Mouse (Mus musculus) small intestine, adult 2 months (tissue): Measurements from ENCODE around the gene Map2k2. TPM values are rescaled to one million over a fixed set of nuclear protein-coding genes. Genes with fewer than 3 reads are reported as not detected.

ENCODE experiments used
- H3K27ac ChIP-seq: fragments of 200-500 bp; 2 replicates; pipeline ENCODE4 v1.5.1; 2012; ENCODE audit warnings: low read depth, low read length, control low read depth, inconsistent platforms; ENCODE audit not compliant: insufficient read depth
- H3K27me3 ChIP-seq: fragments of 200-500 bp; 2 replicates; pipeline ENCODE4 v1.6.1; 2012; ENCODE audit warnings: mild to moderate bottlenecking, moderate library complexity, low read length, inconsistent platforms; ENCODE audit not compliant: control insufficient read depth, insufficient read depth
- H3K36me3 ChIP-seq: fragments of 200-500 bp; 2 replicates; pipeline ENCODE4 v1.6.1; 2012; ENCODE audit warnings: mild to moderate bottlenecking, low read length, control low read depth, inconsistent platforms; ENCODE audit not compliant: control insufficient read depth, insufficient read depth
- H3K4me1 ChIP-seq: fragments of 200-500 bp; 2 replicates; pipeline ENCODE4 v1.6.1; 2012; ENCODE audit warnings: low read length, inconsistent platforms, mixed read lengths; ENCODE audit not compliant: control insufficient read depth, insufficient read depth, insufficient read length
- H3K4me3 ChIP-seq: fragments of 200-500 bp; 2 replicates; pipeline ENCODE4 v1.5.1; 2012; ENCODE audit warnings: low read depth, mild to moderate bottlenecking, control low read depth, inconsistent platforms, low read length, moderate library complexity
- CTCF ChIP-seq: fragments of 200-500 bp; IDR thresholded peaks from 2 replicates; pipeline ENCODE4 v1.5.1; 2012; ENCODE audit warnings: low read depth, mild to moderate bottlenecking, control low read depth, inconsistent platforms, low read length, moderate library complexity, mixed read lengths; ENCODE audit not compliant: insufficient replicate concordance, insufficient read length; ENCODE audit errors: extremely low read depth
- POLR2A ChIP-seq: fragments of 200-500 bp; IDR thresholded peaks from 2 replicates; pipeline ENCODE4 v1.6.1; 2012; ENCODE audit warnings: low read depth, mild to moderate bottlenecking, control low read depth, inconsistent platforms, low read length, moderate library complexity
- WGBS: fragments of 180-500 bp; shearing (Covaris S2); methylation state at CpG from one replicate; pipeline ENCODE4 v1.1.7; 2018; 5-methylcytosine and 5-hydroxymethylcytosine counted together
- polyA plus RNA-seq: library from polyadenylated mRNA; depleted of rRNA; stranded (reverse); fragments of >200 nt; gene quantifications from 2 replicates; pipeline ENCODE4 v1.2.3, GENCODE M21; 2012; rRNA removed

Gene Map2k2
- polyA plus RNA-seq, 1 experiment = 554 TPM

DNA sequence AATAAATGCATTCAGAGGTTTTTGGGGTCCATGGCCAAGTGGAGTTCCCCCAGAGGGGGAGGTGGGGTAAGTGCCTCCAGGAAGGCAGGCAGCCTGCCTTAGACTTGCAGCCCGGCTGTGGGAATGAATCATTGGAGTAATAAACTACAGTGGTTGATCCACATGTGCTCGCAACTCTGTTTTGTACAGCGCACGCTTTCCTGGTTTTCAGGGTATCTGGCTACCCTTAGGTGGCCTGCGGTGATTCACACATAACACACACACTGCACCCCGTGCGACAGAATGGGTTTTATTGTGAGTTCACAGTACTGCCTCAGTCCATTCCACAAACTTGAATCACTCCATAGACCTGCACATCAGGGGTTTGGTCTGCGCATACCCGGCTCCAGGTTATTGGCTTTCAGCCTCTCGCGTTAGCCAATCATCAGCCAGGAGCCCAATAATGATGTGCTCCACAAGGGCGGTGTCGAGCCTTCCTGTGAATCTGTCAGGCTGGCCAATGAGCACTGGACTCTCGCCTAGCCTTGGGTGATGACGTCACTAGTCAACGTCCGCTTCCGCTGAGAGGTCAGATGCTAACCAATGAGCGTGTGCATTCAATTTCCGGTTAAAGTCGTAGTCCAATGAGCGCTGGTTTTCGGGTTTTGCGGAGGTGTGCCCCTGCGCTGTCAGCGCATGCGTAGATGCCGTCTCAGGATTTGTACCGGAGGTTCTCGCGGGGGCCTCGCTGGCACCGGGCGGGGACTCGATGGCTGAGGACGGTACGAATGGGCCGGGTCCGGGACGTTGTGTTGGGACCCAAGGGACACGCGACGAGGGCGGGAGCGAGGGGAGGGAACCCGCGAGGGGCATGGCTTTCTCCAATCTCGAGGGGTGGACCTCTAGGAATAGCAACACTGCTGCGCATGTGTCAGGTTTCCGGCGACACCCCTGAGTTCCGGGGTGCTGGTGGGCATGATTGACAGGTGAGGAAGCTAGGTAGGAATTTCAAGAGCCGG is 76.9 kb downstream of the Map2k2 start, which contains the start of gene Dapk3:
TSS of gene Dapk3 (plus strand) at position 670 of the 998 bp plus-strand sequence.
- 6% methylated on average over 53 of the region's 53 CpGs for WGBS
- H3K36me3 ChIP-seq = peaks cover 64% of the 10 kb centered on the region
- peaks cover 12% of the 10 kb centered on the region for H3K4me1 ChIP-seq
- H3K27me3 ChIP-seq = no peaks in the 10 kb centered on the region
- peak within 1 kb of the TSS; percentile 80 for H3K4me3 ChIP-seq
- TF ChIP-seq CTCF (peak; percentile 11; the same call in 1 of the 2 replicates), POLR2A (peak; percentile 57; the same call in 1 of the 2 replicates)
- peak within 1 kb of the TSS; percentile 83 for H3K27ac ChIP-seq

Other genes with a start within 250 kb of the Map2k2 start
- gene Tmprss9, start 234.1 kb upstream of the Map2k2 start, polyA plus RNA-seq = 0.66 and 1.3 TPM in 2 replicates
- gene Timm13, start 204.9 kb upstream of the Map2k2 start, polyA plus RNA-seq = 132 and 250 TPM in 2 replicates
- gene Lmnb2, start 187.7 kb upstream of the Map2k2 start, polyA plus RNA-seq = 14.5 and 29.2 TPM in 2 replicates
- 16.2 and 29.7 TPM in 2 replicates for gene Gadd45b, start 175.8 kb upstream of the Map2k2 start, polyA plus RNA-seq
- gene Gng7, start 91.0 kb upstream of the Map2k2 start, polyA plus RNA-seq = 0.44 and 0.74 TPM in 2 replicates
- 0.32 and 0.38 TPM in 2 replicates for gene Diras1, start 80.3 kb upstream of the Map2k2 start, polyA plus RNA-seq
- gene Slc39a3, start 68.5 kb upstream of the Map2k2 start, polyA plus RNA-seq = 19.3 and 31.6 TPM in 2 replicates
- gene Sgta, start 45.7 kb upstream of the Map2k2 start, polyA plus RNA-seq = 116 and 222 TPM in 2 replicates
- gene Thop1, start 35.9 kb upstream of the Map2k2 start, polyA plus RNA-seq = 26.5 and 33.3 TPM in 2 replicates
- gene Creb3l3, start 7.0 kb upstream of the Map2k2 start, polyA plus RNA-seq = 163 and 498 TPM in 2 replicates
- gene Zbtb7a, start 29.3 kb downstream of the Map2k2 start, polyA plus RNA-seq = 94.8 and 187 TPM in 2 replicates
- gene Pias4, start 62.0 kb downstream of the Map2k2 start, polyA plus RNA-seq = 29.1 and 53.3 TPM in 2 replicates
- 755 and 1,606 TPM in 2 replicates for gene Eef2, start 70.7 kb downstream of the Map2k2 start, polyA plus RNA-seq
- gene Dapk3, start 77.1 kb downstream of the Map2k2 start, polyA plus RNA-seq = 102 and 228 TPM in 2 replicates
- gene 4930442H23Rik, start 77.9 kb downstream of the Map2k2 start, polyA plus RNA-seq = not detected in 2 replicates
- not detected in 2 replicates for gene Nmrk2, start 96.1 kb downstream of the Map2k2 start, polyA plus RNA-seq
- gene Atcay, start 124.9 kb downstream of the Map2k2 start, polyA plus RNA-seq = 0.53 and 0.60 TPM in 2 replicates
- 4.9 and 14.2 TPM in 2 replicates for gene Zfr2, start 127.2 kb downstream of the Map2k2 start, polyA plus RNA-seq
- 6.8 and 13.0 TPM in 2 replicates for gene Matk, start 147.0 kb downstream of the Map2k2 start, polyA plus RNA-seq
- gene Mrpl54, start 161.0 kb downstream of the Map2k2 start, polyA plus RNA-seq = 104 and 169 TPM in 2 replicates
- 100 and 207 TPM in 2 replicates for gene Apba3, start 161.0 kb downstream of the Map2k2 start, polyA plus RNA-seq
- gene Tjp3, start 185.7 kb downstream of the Map2k2 start, polyA plus RNA-seq = 124 and 239 TPM in 2 replicates
- 26.1 and 50.8 TPM in 2 replicates for gene Pip5k1c, start 187.0 kb downstream of the Map2k2 start, polyA plus RNA-seq
- 16.6 and 29.2 TPM in 2 replicates for gene Cactin, start 215.2 kb downstream of the Map2k2 start, polyA plus RNA-seq
- 10.0 and 10.2 TPM in 2 replicates for gene Tbxa2r, start 222.8 kb downstream of the Map2k2 start, polyA plus RNA-seq
- gene Gipc3, start 237.4 kb downstream of the Map2k2 start, polyA plus RNA-seq = 0.67 and 1.2 TPM in 2 replicates
- gene Hmg20b, start 244.6 kb downstream of the Map2k2 start, polyA plus RNA-seq = 86.8 and 196 TPM in 2 replicates